Mouse (Mus musculus): ENCODE data around the gene Gm10842.

- TF ChIP-seq POLR2A (IDR thresholded peaks at IDR 0.05; ENCODE audit: low read depth, low read length) = no peak
- TF ChIP-seq CTCF (conservative IDR thresholded peaks at IDR 0.05; ENCODE audit: insufficient read depth, insufficient read length, low read depth, low read length) = no peak
Measured at GRCm38 (mm10) chr11:105161411-105161810, 14.7 kb downstream of the Gm10842 start.

All from kidney, adult 2 months (tissue).